Mouse (Mus musculus) kidney, adult 9 months (tissue): ENCODE results near the gene Ctnnal1.
"Not testable (repeated sequence)": the region's sequence is repeated elsewhere in the genome, so short reads cannot be mapped to it uniquely, and the experiment has no call there.

Experiments
- DNase-seq: peaks from one replicate; pipeline ENCODE4 v3.0.0; 2022

The Ctnnal1 gene

GRCm38 (mm10) chr4:56865003-56865511 is at the start of gene Ctnnal1:
Gene Ctnnal1 (minus strand): TSS chr4:56865188.
- DNase-seq = peak; percentile 97

- DNase-seq = no peak
These were observed 49.8 kb upstream of the Ctnnal1 start for GRCm38 (mm10) chr4:56914761-56915160.

- no peak for DNase-seq
These were observed 49.4 kb upstream of the Ctnnal1 start for GRCm38 (mm10) chr4:56914338-56914737.

GRCm38 (mm10) chr4:56912382-56913001 is 47.5 kb upstream of the Ctnnal1 start:
- no peak for DNase-seq

- DNase-seq = no peak
These were observed 44.6 kb upstream of the Ctnnal1 start for GRCm38 (mm10) chr4:56909568-56909967.

- DNase-seq = no peak
These were observed 42.7 kb upstream of the Ctnnal1 start for GRCm38 (mm10) chr4:56907671-56908070.

- no peak for DNase-seq
These were observed 41.9 kb upstream of the Ctnnal1 start for GRCm38 (mm10) chr4:56906926-56907325.

- DNase-seq = no peak
These were observed 40.5 kb upstream of the Ctnnal1 start for GRCm38 (mm10) chr4:56905507-56905906.

- DNase-seq = peak; percentile 31
These were observed 36.7 kb upstream of the Ctnnal1 start for GRCm38 (mm10) chr4:56901671-56902070.

- DNase-seq = no peak
These were observed 34.2 kb upstream of the Ctnnal1 start for GRCm38 (mm10) chr4:56899216-56899615.

GRCm38 (mm10) chr4:56897511-56897910 is 32.5 kb upstream of the Ctnnal1 start:
- DNase-seq = no peak

GRCm38 (mm10) chr4:56894196-56894595 is 29.2 kb upstream of the Ctnnal1 start:
- no peak for DNase-seq

- no peak for DNase-seq
These were observed 27.6 kb upstream of the Ctnnal1 start for GRCm38 (mm10) chr4:56892501-56893115.

GRCm38 (mm10) chr4:56888483-56888882 is 23.5 kb upstream of the Ctnnal1 start:
- no peak for DNase-seq

- DNase-seq = no peak
These were observed 21.4 kb upstream of the Ctnnal1 start for GRCm38 (mm10) chr4:56886286-56886979.

GRCm38 (mm10) chr4:56880036-56880703 is 15.2 kb upstream of the Ctnnal1 start:
- no peak for DNase-seq

GRCm38 (mm10) chr4:56878971-56879370 is 14.0 kb upstream of the Ctnnal1 start:
- DNase-seq = no peak

GRCm38 (mm10) chr4:56870541-56870940 is 5.6 kb upstream of the Ctnnal1 start:
- DNase-seq = not testable (repeated sequence)

GRCm38 (mm10) chr4:56867761-56868160 is 2.8 kb upstream of the Ctnnal1 start:
- DNase-seq = peak; percentile 25

- peak; percentile 23 for DNase-seq
These were observed 983 bp upstream of the Ctnnal1 start for GRCm38 (mm10) chr4:56865971-56866370.

- DNase-seq = peak; percentile 41
These were observed 479 bp downstream of the Ctnnal1 start for GRCm38 (mm10) chr4:56864417-56865001.

- peak; percentile 40 for DNase-seq
These were observed 972 bp downstream of the Ctnnal1 start for GRCm38 (mm10) chr4:56864016-56864415.

- no peak for DNase-seq
These were observed 3.4 kb downstream of the Ctnnal1 start for GRCm38 (mm10) chr4:56861551-56861950.
